Mouse (Mus musculus) embryonic facial prominence, embryonic 12.5 days (tissue): ENCODE results near the gene Fignl1. TPM values are rescaled to one million over a fixed set of nuclear protein-coding genes. Genes with fewer than 3 reads are reported as not detected.

Experiments used
- ATAC-seq: fragments of 200-750 bp; cut with Nextera tagmentation; 2 replicates; pipeline ENCODE4 v1.8.0; 2017; ENCODE audit not compliant: insufficient number of reproducible peaks, insufficient read depth, low FRiP score, low TSS enrichment
- H3K27ac ChIP-seq: fragments of 300-500 bp; sonication (generic); 2 replicates; pipeline ENCODE4 v1.5.1; 2016; ENCODE audit warnings: mild to moderate bottlenecking
- H3K27me3 ChIP-seq: fragments of 300-500 bp; sonication (generic); 2 replicates; pipeline ENCODE4 v1.6.1; 2016; ENCODE audit warnings: mild to moderate bottlenecking, moderate library complexity
- H3K36me3 ChIP-seq: fragments of 300-500 bp; sonication (generic); 2 replicates; pipeline ENCODE4 v1.6.1; 2016; ENCODE audit warnings: mild to moderate bottlenecking
- H3K4me1 ChIP-seq: fragments of 300-500 bp; sonication (generic); 2 replicates; pipeline ENCODE4 v1.6.1; 2016
- H3K4me2 ChIP-seq: fragments of 300-500 bp; sonication (generic); replicated peaks from 2 replicates; pipeline ENCODE4 v1.6.1; 2016; ENCODE audit warnings: mild to moderate bottlenecking, moderate library complexity
- H3K4me3 ChIP-seq: fragments of 300-500 bp; sonication (generic); 2 replicates; pipeline ENCODE4 v1.5.1; 2016; ENCODE audit warnings: mild to moderate bottlenecking
- H3K9ac ChIP-seq: fragments of 300-500 bp; sonication (generic); 2 replicates; pipeline ENCODE4 v1.6.1; 2016; ENCODE audit warnings: mild to moderate bottlenecking, moderate library complexity
- H3K9me3 ChIP-seq: fragments of 300-500 bp; sonication (generic); 2 replicates; pipeline ENCODE4 v1.6.1; 2016; ENCODE audit warnings: mild to moderate bottlenecking, moderate library complexity
- WGBS: fragments of 180-500 bp; shearing (Covaris S2); methylation state at CpG from one replicate; pipeline ENCODE4 v1.1.7; 2016; 5-methylcytosine and 5-hydroxymethylcytosine counted together
- polyA plus RNA-seq: library from polyadenylated mRNA; unstranded; fragments of >200 nt; fragmentation: Nextera tagmentation; extraction: Ambion mirVana; gene quantifications from 2 replicates; pipeline ENCODE4 v1.2.1, GENCODE M21; 2016

Gene Fignl1
- polyA plus RNA-seq, 1 experiment from 2014 or later = 71.1 TPM

- ATAC-seq = no peak
- 9% methylated on average over 6 of the region's 6 CpGs for WGBS
- H3K27me3 ChIP-seq = no peaks in the 10 kb centered on the region
- no peaks in the 10 kb centered on the region for H3K36me3 ChIP-seq
- peaks cover 62% of the 10 kb centered on the region for H3K4me1 ChIP-seq
- H3K27ac ChIP-seq = peak overlapping the region; percentile 94
- peak overlapping the region; percentile 47; the same call in 1 of the 2 replicates for H3K9ac ChIP-seq
- H3K4me3 ChIP-seq = no peak overlapping the region
- no peaks in the 10 kb centered on the region for H3K9me3 ChIP-seq
- no peak overlapping the region; the same call in 1 of the 2 replicates for H3K4me2 ChIP-seq
Observed at GRCm38 (mm10) chr11:11831526-11831925, 22.8 kb upstream of the Fignl1 start.

GRCm38 (mm10) chr11:11830884-11831495 lies 22.2 kb upstream of the Fignl1 start:
- 24% methylated on average over 12 of the region's 12 CpGs for WGBS
- Histone ChIP-seq H3K27ac (peak overlapping the region; percentile 97), H3K27me3 (no peaks in the 10 kb centered on the region), H3K4me2 (no peak overlapping the region), H3K9me3 (no peaks in the 10 kb centered on the region), H3K36me3 (no peaks in the 10 kb centered on the region), H3K4me3 (no peak overlapping the region), H3K9ac (no peak overlapping the region), H3K4me1 (peaks cover 56% of the 10 kb centered on the region)
- no peak for ATAC-seq

GRCm38 (mm10) chr11:11829161-11830000 lies 20.6 kb upstream of the Fignl1 start:
- H3K36me3 ChIP-seq = no peaks in the 10 kb centered on the region
- no peaks in the 10 kb centered on the region for H3K27me3 ChIP-seq
- H3K4me1 ChIP-seq = peaks cover 66% of the 10 kb centered on the region
- no peak overlapping the region for H3K4me3 ChIP-seq
- H3K4me2 ChIP-seq = no peak overlapping the region
- H3K27ac ChIP-seq = peak overlapping the region; percentile 97
- ATAC-seq = 0 out of 2 replicates have a peak, but pooled peaks have one; percentile 42
- 0 out of 2 replicates have a peak overlapping the region, but pooled peaks have one; percentile 17 for H3K9ac ChIP-seq
- no peaks in the 10 kb centered on the region for H3K9me3 ChIP-seq
- 9% methylated on average over 11 of the region's 11 CpGs for WGBS

- no peaks in the 10 kb centered on the region for H3K36me3 ChIP-seq
- no peaks in the 10 kb centered on the region for H3K27me3 ChIP-seq
- no peaks in the 10 kb centered on the region for H3K9me3 ChIP-seq
- H3K4me3 ChIP-seq = no peak overlapping the region
- peaks cover 73% of the 10 kb centered on the region for H3K4me1 ChIP-seq
- H3K27ac ChIP-seq = peak overlapping the region; percentile 97
- WGBS = 15% methylated on average over 6 of the region's 6 CpGs
- H3K4me2 ChIP-seq = peak overlapping the region; percentile 26
- ATAC-seq = 0 out of 2 replicates have a peak, but pooled peaks have one; percentile 18
- 0 out of 2 replicates have a peak overlapping the region, but pooled peaks have one; percentile 17 for H3K9ac ChIP-seq
Observed at GRCm38 (mm10) chr11:11828761-11829160, 20.0 kb upstream of the Fignl1 start.

GRCm38 (mm10) chr11:11828251-11828650 lies 19.5 kb upstream of the Fignl1 start:
- Histone ChIP-seq H3K27ac (peak overlapping the region; percentile 97), H3K4me1 (peaks cover 74% of the 10 kb centered on the region), H3K4me2 (peak overlapping the region; percentile 26; the same call in 1 of the 2 replicates), H3K9ac (no peak overlapping the region), H3K27me3 (no peaks in the 10 kb centered on the region), H3K9me3 (no peaks in the 10 kb centered on the region), H3K4me3 (no peak overlapping the region), H3K36me3 (no peaks in the 10 kb centered on the region)
- ATAC-seq = peak; percentile 58
- whole genome bisulfite sequencing = 7% methylated on average over 5 of the region's 5 CpGs

GRCm38 (mm10) chr11:11826475-11826874 lies 17.7 kb upstream of the Fignl1 start:
- peaks cover 73% of the 10 kb centered on the region for H3K4me1 ChIP-seq
- no peak overlapping the region for H3K27ac ChIP-seq
- no peak overlapping the region for H3K9ac ChIP-seq
- no peak overlapping the region for H3K4me2 ChIP-seq
- no peak overlapping the region for H3K4me3 ChIP-seq
- no peak for ATAC-seq
- no peaks in the 10 kb centered on the region for H3K9me3 ChIP-seq
- no peaks in the 10 kb centered on the region for H3K27me3 ChIP-seq
- no peaks in the 10 kb centered on the region for H3K36me3 ChIP-seq

- H3K27ac ChIP-seq = peak overlapping the region; percentile 98
- H3K9me3 ChIP-seq = no peaks in the 10 kb centered on the region
- H3K4me2 ChIP-seq = no peak overlapping the region
- no peaks in the 10 kb centered on the region for H3K27me3 ChIP-seq
- ATAC-seq = no peak
- no peak overlapping the region for H3K4me3 ChIP-seq
- 76% methylated on average over 6 of the region's 6 CpGs for whole genome bisulfite sequencing
- H3K4me1 ChIP-seq = peaks cover 73% of the 10 kb centered on the region
- H3K36me3 ChIP-seq = no peaks in the 10 kb centered on the region
- H3K9ac ChIP-seq = no peak overlapping the region
Observed at GRCm38 (mm10) chr11:11825670-11826069, 16.9 kb upstream of the Fignl1 start.

- no peaks in the 10 kb centered on the region for H3K27me3 ChIP-seq
- H3K27ac ChIP-seq = peak overlapping the region; percentile 98
- H3K4me3 ChIP-seq = no peak overlapping the region
- no peak overlapping the region for H3K4me2 ChIP-seq
- WGBS = 52% methylated on average over 3 of the region's 3 CpGs
- H3K36me3 ChIP-seq = no peaks in the 10 kb centered on the region
- H3K4me1 ChIP-seq = peaks cover 73% of the 10 kb centered on the region
- no peak overlapping the region for H3K9ac ChIP-seq
- ATAC-seq = no peak
- no peaks in the 10 kb centered on the region for H3K9me3 ChIP-seq
Observed at GRCm38 (mm10) chr11:11824970-11825635, 16.3 kb upstream of the Fignl1 start.

- Histone ChIP-seq H3K27me3 (no peaks in the 10 kb centered on the region), H3K36me3 (no peaks in the 10 kb centered on the region), H3K4me2 (no peak overlapping the region), H3K4me1 (peaks cover 64% of the 10 kb centered on the region), H3K9ac (no peak overlapping the region), H3K9me3 (no peaks in the 10 kb centered on the region), H3K27ac (peak overlapping the region; percentile 98), H3K4me3 (no peak overlapping the region)
- no peak for ATAC-seq
- WGBS = 35% methylated on average over 12 of the region's 12 CpGs
Observed at GRCm38 (mm10) chr11:11823980-11824911, 15.5 kb upstream of the Fignl1 start.

GRCm38 (mm10) chr11:11822181-11823095 lies 13.7 kb upstream of the Fignl1 start:
- Histone ChIP-seq H3K27ac (peak overlapping the region; percentile 98), H3K36me3 (no peaks in the 10 kb centered on the region), H3K4me3 (no peak overlapping the region), H3K4me1 (peaks cover 53% of the 10 kb centered on the region), H3K9me3 (no peaks in the 10 kb centered on the region), H3K27me3 (no peaks in the 10 kb centered on the region), H3K9ac (peak overlapping the region; percentile 52), H3K4me2 (peak overlapping the region; percentile 28)
- no peak for ATAC-seq
- WGBS = 6% methylated on average over 20 of the region's 20 CpGs
